Mouse (Mus musculus) midbrain, embryonic 16.5 days (tissue): ENCODE measurements around the gene Nfkbib. TPM values are rescaled to one million over a fixed set of nuclear protein-coding genes. Genes with fewer than 3 reads are reported as not detected.

Experiments used
- ATAC-seq: fragments of 200-750 bp; cut with Nextera tagmentation; 2 replicates; pipeline ENCODE4 v1.8.0; 2017; ENCODE audit warnings: moderate TSS enrichment
- H3K27ac ChIP-seq: fragments of 300-500 bp; sonication (generic); 2 replicates; pipeline ENCODE4 v1.5.1; 2014; ENCODE audit warnings: mild to moderate bottlenecking, low read length, mixed read lengths
- H3K27me3 ChIP-seq: fragments of 300-500 bp; sonication (generic); 2 replicates; pipeline ENCODE4 v1.6.1; 2014; ENCODE audit warnings: low read depth, low read length, mixed read lengths; ENCODE audit not compliant: control insufficient read depth, insufficient read depth
- H3K36me3 ChIP-seq: fragments of 300-500 bp; sonication (generic); 2 replicates; pipeline ENCODE4 v1.6.1; 2014; ENCODE audit warnings: mild to moderate bottlenecking, low read length, moderate library complexity, mixed read lengths; ENCODE audit not compliant: control insufficient read depth, insufficient read depth
- H3K4me1 ChIP-seq: fragments of 300-500 bp; sonication (generic); 2 replicates; pipeline ENCODE4 v1.6.1; 2014; ENCODE audit warnings: mild to moderate bottlenecking, low read length, mixed read lengths; ENCODE audit not compliant: control insufficient read depth, insufficient read depth
- H3K4me2 ChIP-seq: fragments of 300-500 bp; sonication (generic); 2 replicates; pipeline ENCODE4 v1.6.1; 2014; ENCODE audit warnings: mild to moderate bottlenecking, low read length, mixed read lengths
- H3K4me3 ChIP-seq: fragments of 300-500 bp; sonication (generic); 2 replicates; pipeline ENCODE4 v1.5.1; 2014; ENCODE audit warnings: low read depth, mild to moderate bottlenecking, low read length, moderate library complexity, mixed read lengths
- H3K9ac ChIP-seq: fragments of 300-500 bp; sonication (generic); 2 replicates; pipeline ENCODE4 v1.6.1; 2014; ENCODE audit warnings: low read depth, low read length, mixed read lengths
- H3K9me3 ChIP-seq: fragments of 300-500 bp; sonication (generic); replicated peaks from 2 replicates; pipeline ENCODE4 v1.6.1; 2014; ENCODE audit warnings: mild to moderate bottlenecking, low read length, mixed read lengths; ENCODE audit not compliant: control insufficient read depth, poor library complexity, severe bottlenecking
- WGBS: fragments of 180-500 bp; shearing (Covaris S2); extraction: QIAGEN DNeasy Blood & Tissue Kit; methylation state at CpG from one replicate; pipeline ENCODE4 v1.1.7; 2014; 5-methylcytosine and 5-hydroxymethylcytosine counted together
- polyA plus RNA-seq: library from polyadenylated mRNA; unstranded; fragments of >200 nt; fragmentation: Nextera tagmentation; extraction: Ambion mirVana; gene quantifications from 2 replicates; pipeline ENCODE4 v1.2.1, GENCODE M21; 2015

Gene Nfkbib
- polyA plus RNA-seq, 1 experiment from 2014 or later: 64.7 TPM

DNA sequence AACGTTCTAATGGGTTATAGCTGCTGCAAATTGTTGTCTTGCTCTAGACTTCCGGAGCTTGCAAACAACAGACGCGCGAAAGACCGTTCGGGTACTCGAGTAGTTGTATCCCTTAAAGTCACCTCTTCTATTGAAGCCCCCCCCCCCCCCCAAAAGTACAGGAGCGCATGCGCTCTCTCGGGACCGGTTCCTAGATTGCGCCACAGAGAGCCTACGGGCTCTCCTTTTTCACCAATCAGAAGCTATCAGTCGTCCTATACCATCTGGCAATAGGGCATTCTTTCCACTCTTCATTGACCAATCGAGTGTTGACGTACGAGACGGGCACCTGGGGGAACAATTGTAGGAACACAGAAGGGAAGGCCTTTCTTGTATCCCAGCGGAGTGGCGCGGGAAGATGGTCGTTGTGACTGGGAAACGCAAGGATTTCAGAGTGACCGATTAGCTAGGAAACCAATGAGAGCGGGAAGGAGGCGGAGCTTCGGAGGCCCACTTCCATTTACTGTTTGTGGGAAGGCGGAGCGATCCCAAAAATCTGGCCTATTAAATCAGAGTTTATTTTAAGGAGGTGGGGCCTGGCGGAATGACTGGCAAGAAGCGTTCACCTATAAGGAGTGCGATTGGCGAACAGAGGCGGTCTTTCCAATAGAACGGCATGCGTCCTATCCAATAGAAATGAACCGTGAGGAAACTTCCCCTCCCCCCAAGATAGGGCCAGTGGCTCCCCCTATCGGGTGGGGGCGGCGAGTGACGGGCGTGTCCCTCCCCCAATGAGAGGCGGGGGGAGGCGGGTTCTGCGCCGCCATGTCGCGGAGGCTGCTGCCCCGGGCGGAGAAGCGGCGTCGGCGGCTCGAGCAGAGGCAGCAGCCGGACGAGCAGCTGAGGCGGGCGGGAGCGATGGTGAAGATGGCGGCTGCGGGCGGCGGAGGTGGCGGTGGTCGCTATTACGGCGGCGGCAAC lies 43.1 kb upstream of the Nfkbib start:
- Histone ChIP-seq H3K9ac (peak overlapping the region; percentile 92), H3K36me3 (peaks cover 21% of the 10 kb centered on the region), H3K4me2 (peak overlapping the region; percentile 96), H3K9me3 (no peaks in the 10 kb centered on the region), H3K4me3 (peak overlapping the region; percentile 87), H3K27me3 (no peaks in the 10 kb centered on the region), H3K27ac (peak overlapping the region; percentile 99), H3K4me1 (peaks cover 29% of the 10 kb centered on the region)
- WGBS: under 1% methylated on average over 58 of the region's 70 CpGs
- peak; percentile 93 for ATAC-seq

DNA sequence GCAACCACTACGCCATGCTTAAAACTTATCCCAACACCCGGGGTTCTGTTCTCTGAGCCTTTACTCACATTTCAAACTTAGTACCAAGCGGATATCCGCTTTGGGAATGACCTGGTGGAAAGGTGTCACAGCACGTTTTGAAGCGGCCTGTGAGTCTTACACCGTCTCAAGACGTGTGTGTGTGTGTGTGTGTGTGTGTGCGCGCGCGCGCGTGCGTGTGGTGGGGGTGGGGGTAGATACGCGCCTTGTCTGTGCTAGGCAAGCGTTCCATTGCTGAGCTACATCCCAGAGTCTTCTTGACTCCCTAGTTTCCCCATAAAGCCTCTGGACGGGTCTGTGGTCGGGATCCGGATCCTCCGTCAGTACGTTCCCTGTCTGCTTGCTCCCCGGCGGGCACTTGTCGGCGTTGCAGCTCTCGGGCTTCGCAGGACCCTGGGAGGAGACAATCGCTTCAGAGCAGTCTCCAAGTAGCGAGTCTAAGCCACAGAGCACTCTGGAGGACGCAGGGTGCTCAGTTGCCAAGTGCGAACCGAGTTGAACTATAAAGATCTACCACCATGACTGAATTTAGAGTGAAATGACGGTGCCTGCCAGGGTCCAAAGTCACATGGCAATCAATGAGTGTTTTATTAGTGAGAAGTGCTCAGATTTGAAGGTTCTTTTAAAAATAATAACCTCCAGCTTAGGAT lies 42.2 kb upstream of the Nfkbib start:
- H3K4me3 ChIP-seq: peak overlapping the region; percentile 71
- peak overlapping the region; percentile 98 for H3K27ac ChIP-seq
- H3K36me3 ChIP-seq: peaks cover 14% of the 10 kb centered on the region
- H3K9me3 ChIP-seq: no peaks in the 10 kb centered on the region
- WGBS: under 1% methylated on average over 35 of the region's 35 CpGs
- H3K9ac ChIP-seq: peak overlapping the region; percentile 85
- ATAC-seq: peak; percentile 39
- peak overlapping the region; percentile 96 for H3K4me2 ChIP-seq
- peaks cover 29% of the 10 kb centered on the region for H3K4me1 ChIP-seq
- no peaks in the 10 kb centered on the region for H3K27me3 ChIP-seq

DNA sequence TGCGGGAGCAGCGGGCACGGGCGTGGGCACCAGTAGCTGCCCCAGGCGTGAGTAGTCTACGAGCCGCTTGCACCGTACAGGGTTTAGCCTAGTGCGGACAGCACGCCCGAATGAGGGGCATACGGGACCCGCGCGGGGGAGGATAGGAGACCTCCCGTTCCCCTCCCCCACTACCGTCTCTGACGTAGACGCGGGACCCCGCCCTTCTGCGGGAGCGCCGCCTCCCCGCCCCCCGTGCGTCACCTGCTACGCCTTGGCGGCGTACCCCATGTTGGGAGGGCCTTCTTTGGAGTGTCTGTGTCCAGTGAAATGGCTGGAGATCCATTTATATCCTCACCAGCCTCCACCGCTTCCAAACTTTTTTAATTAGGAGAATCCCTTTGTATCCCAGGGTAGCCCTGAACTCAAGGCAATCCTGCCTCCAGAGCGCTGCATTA lies 41.7 kb upstream of the Nfkbib start:
- WGBS: 0% methylated on average over 24 of the region's 32 CpGs
- H3K9ac ChIP-seq: peak overlapping the region; percentile 85
- peak overlapping the region; percentile 96 for H3K4me2 ChIP-seq
- H3K4me3 ChIP-seq: peak overlapping the region; percentile 71
- H3K27ac ChIP-seq: peak overlapping the region; percentile 98
- H3K9me3 ChIP-seq: no peaks in the 10 kb centered on the region
- ATAC-seq: peak; percentile 49
- H3K36me3 ChIP-seq: peaks cover 9% of the 10 kb centered on the region
- peaks cover 29% of the 10 kb centered on the region for H3K4me1 ChIP-seq
- no peaks in the 10 kb centered on the region for H3K27me3 ChIP-seq

DNA sequence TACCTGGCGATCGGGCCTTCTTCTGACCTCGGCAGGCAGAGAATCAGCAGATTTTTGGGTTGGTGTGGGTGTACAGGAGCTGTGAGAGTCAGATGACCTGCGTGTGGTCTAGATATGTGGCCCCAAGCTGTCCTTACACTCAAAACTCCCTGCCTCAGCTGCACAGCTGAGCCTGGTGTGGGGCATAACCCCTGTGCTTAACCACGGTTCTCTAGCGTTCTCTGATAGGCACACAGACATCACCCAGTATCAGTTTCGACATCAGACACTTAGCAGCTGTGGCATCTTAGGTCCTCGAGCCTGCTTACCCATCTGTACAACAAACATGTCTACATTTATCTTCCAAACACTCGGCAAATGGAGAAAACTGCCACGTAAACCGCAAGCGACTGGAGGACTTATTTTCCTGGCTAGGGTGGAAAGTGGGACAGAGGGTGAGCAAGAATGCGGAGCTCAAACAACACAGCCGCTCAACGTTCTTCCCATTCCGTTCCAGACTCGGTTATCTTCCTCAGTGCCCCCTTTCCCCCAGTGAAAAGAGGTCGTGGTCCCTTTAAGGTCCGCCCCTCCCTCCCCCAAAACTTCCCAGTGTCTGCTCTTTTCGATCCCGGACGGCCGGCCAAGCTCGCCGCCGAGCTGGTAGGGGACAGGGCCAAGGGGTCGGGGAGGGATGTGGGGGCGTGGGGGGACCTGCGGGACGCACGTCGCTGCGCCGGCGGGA lies 41.1 kb upstream of the Nfkbib start, which contains the start of gene Hnrnpl:
Gene Hnrnpl (plus strand): TSS at position 321 of the 721 bp plus-strand sequence.
- H3K27me3 ChIP-seq: no peaks in the 10 kb centered on the region
- peak within 1 kb of the TSS; percentile 71 for H3K4me3 ChIP-seq
- H3K36me3 ChIP-seq: peaks cover 3% of the 10 kb centered on the region
- peak within 1 kb of the TSS; percentile 96 for H3K4me2 ChIP-seq
- H3K9ac ChIP-seq: peak within 1 kb of the TSS; percentile 85
- WGBS: 3% methylated on average over 35 of the region's 35 CpGs
- no peaks in the 10 kb centered on the region for H3K9me3 ChIP-seq
- peak; percentile 0; the same call in 1 of the 2 replicates for ATAC-seq
- peak within 1 kb of the TSS; percentile 98 for H3K27ac ChIP-seq
- peaks cover 26% of the 10 kb centered on the region for H3K4me1 ChIP-seq

DNA sequence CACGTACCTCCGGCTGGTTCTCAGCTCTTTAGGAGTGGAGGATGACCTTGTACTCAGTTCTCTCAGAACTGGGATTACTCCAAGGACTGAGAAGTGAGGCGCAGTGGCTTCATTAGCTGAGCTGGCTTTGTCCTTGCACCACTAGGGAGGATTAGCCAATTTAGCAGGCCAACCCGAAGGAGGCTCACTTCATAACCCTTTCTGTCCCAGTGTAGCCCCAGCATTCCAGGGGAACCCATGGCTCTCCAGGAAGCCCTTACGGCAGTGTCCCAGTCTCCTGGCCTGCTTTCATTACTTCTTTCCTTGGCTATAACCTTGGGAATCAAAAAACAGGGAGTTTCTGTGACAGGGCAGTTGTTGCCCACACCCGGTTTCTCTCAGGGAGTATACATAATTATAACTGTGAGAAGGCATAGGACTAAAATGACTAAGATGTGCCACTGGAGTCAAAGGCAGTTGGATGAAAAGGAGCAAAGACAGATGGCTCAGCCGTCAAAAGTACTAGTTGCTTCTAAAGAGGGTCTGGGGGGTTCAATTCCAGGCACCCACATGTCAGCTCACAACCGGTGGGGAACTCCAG lies 40.4 kb upstream of the Nfkbib start:
- ATAC-seq: no peak
- H3K27me3 ChIP-seq: no peaks in the 10 kb centered on the region
- H3K9me3 ChIP-seq: no peaks in the 10 kb centered on the region
- H3K4me2 ChIP-seq: peak overlapping the region; percentile 96
- no peaks in the 10 kb centered on the region for H3K36me3 ChIP-seq
- H3K4me3 ChIP-seq: peak overlapping the region; percentile 71
- peaks cover 20% of the 10 kb centered on the region for H3K4me1 ChIP-seq
- H3K27ac ChIP-seq: peak overlapping the region; percentile 98
- H3K9ac ChIP-seq: peak overlapping the region; percentile 85
- 15% methylated on average over 6 of the region's 8 CpGs for WGBS

DNA sequence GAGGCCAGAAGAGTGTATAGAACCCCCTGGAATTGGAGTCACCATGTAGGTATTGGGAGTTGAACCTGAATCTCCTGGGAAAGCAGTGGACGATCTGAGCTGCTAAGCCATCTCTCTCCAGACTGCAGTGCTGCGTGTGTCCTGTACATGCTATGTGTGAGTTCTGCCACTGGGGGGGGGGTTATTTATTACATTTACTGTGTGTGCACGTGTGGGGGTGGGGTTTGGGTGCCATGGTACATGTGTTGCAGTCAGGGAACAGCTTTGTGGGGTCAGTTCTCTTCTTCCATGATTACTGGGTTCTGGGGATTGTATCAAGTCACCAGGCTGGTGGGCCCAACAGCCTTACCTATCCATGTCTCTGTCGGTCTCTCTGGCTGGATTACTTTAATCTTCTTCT lies 39.6 kb upstream of the Nfkbib start:
- H3K27ac ChIP-seq: no peak overlapping the region
- H3K27me3 ChIP-seq: no peaks in the 10 kb centered on the region
- 69% methylated on average over 4 of the region's 4 CpGs for WGBS
- H3K4me1 ChIP-seq: peaks cover 11% of the 10 kb centered on the region
- H3K4me2 ChIP-seq: no peak overlapping the region
- ATAC-seq: no peak
- H3K4me3 ChIP-seq: no peak overlapping the region
- no peaks in the 10 kb centered on the region for H3K36me3 ChIP-seq
- no peak overlapping the region for H3K9ac ChIP-seq
- H3K9me3 ChIP-seq: no peaks in the 10 kb centered on the region

DNA sequence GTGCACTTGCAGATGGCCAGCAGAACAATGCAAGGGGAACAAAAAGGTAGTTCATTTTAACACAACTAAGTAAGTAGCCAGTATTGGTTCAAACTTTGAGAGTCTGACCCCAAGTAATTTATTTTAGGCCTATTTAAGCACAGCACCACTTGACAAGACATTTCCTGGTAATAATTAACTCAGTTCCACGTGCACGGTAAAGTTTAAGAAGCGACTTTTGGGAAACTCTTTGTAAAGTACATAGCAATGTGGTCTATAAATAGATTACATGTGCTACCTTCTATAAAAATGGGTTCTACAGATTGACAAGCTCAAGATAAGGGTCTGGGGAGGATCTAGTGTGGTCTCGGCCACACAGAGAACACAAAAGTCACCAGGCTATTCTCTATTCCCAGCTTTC lies 36.4 kb upstream of the Nfkbib start:
- Histone ChIP-seq H3K4me3 (no peak overlapping the region), H3K9me3 (no peaks in the 10 kb centered on the region), H3K4me2 (no peak overlapping the region), H3K9ac (no peak overlapping the region), H3K27ac (no peak overlapping the region), H3K27me3 (no peaks in the 10 kb centered on the region), H3K36me3 (no peaks in the 10 kb centered on the region), H3K4me1 (peaks cover 7% of the 10 kb centered on the region)
- 74% methylated on average over 4 of the region's 4 CpGs for WGBS
- ATAC-seq: no peak

DNA sequence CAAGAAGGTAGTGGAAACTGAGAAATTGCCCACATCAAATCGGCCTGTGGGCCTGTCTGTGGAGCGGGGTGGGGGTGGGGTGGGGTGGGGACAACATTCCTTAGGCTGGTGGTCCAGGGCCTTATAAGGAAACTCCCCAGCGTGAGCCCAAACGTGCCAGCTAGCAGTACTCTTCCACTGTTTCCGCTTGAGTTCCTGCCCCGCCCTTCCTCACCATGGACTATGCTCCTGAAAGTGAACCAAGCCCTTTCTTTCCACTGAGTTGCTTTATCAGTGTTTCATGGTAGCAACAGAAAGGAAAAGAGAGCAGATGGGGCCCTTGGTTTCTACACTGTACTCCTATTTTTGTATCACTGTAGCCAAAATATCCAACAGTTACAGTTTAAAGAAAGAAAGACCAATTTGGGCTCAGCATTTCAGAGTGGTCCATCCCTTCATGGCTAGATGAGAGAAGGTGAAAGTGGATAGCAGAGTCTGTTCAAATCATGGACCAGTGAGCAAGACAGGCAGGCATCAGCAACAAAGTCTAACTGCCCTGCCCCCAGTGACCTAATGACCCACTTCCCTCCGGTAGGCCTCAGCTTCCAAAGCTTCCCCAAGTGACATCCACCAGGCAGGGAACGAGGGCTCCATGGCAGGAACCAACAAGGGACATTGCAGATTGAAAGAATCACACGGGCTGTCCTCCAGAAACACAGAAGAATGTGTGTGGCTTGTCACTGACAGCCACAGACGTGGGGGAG lies 35.7 kb upstream of the Nfkbib start:
- Histone ChIP-seq H3K4me1 (peaks cover 5% of the 10 kb centered on the region), H3K27ac (no peak overlapping the region), H3K4me2 (no peak overlapping the region), H3K27me3 (no peaks in the 10 kb centered on the region), H3K9me3 (no peaks in the 10 kb centered on the region), H3K36me3 (no peaks in the 10 kb centered on the region), H3K4me3 (no peak overlapping the region), H3K9ac (0 out of 2 replicates have a peak overlapping the region, but pooled peaks have one; percentile 30)
- no peak for ATAC-seq
- 9% methylated on average over 10 of the region's 10 CpGs for WGBS
